Mouse (Mus musculus) adrenal gland, postnatal 14 days (tissue): ENCODE data around the gene Sema4g. TPM values are rescaled to one million over a fixed set of nuclear protein-coding genes. Genes with fewer than 3 reads are reported as not detected.

ENCODE experiments used
- DNase-seq: peaks from one replicate; pipeline ENCODE4 v3.0.0; 2021; ENCODE audit warnings: mixed read lengths
- total RNA-seq: library from RNA; stranded (reverse); gene quantifications from 2 replicates; pipeline ENCODE4 v1.2.3, GENCODE M21; 2021

Gene Sema4g
- total RNA-seq, 1 experiment from 2014 or later, result 29.7 TPM

GRCm38 (mm10) chr19:45048644-45049365 lies 59.9 kb downstream of the Sema4g start:
- DNase-seq, result no peak

DNA sequence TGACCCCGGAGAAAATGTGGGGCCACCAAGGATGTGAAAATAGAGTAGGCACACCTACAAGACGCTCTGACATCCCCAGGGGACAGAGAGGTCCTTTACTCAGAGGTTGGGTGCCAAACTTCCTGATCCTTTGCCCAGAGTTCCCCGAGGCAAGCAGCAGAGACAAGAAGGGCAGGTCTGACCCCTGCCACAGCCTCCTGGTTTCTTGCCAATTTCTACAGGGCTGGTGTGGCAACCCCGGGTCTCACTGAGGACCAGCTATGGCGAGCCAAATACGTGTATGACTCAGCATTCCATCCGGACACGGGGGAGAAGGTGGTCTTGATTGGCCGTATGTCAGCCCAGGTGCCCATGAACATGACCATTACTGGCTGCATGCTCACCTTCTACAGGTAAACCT lies 60.6 kb downstream of the Sema4g start:
- DNase-seq, result no peak

Other genes starting within 250 kb of the Sema4g start
- not detected in 2 replicates for gene Pax2, start 233.1 kb upstream of the Sema4g start, total RNA-seq
- gene Slf2, start 58.0 kb upstream of the Sema4g start, total RNA-seq, result 24.2 and 28.2 TPM in 2 replicates
- gene Twnk, start 16.6 kb downstream of the Sema4g start, total RNA-seq, result 27.5 and 30.7 TPM in 2 replicates
- 45.6 and 50.0 TPM in 2 replicates for gene Mrpl43, start 17.3 kb downstream of the Sema4g start, total RNA-seq
- gene Lzts2, start 25.3 kb downstream of the Sema4g start, total RNA-seq, result 70.4 and 77.4 TPM in 2 replicates
- not detected in 2 replicates for gene Pdzd7, start 56.6 kb downstream of the Sema4g start, total RNA-seq
- gene Sfxn3, start 58.4 kb downstream of the Sema4g start, total RNA-seq, result 51.7 and 58.1 TPM in 2 replicates
- gene Kazald1, start 86.1 kb downstream of the Sema4g start, total RNA-seq, result 5.7 and 6.3 TPM in 2 replicates
- gene Tlx1, start 161.6 kb downstream of the Sema4g start, total RNA-seq, result 0.44 TPM in 1 of 2 replicates, not detected in the other
- gene Lbx1, start 246.7 kb downstream of the Sema4g start, total RNA-seq, result not detected in 2 replicates